Mouse (Mus musculus) midbrain, embryonic 11.5 days (tissue): Measurements from ENCODE around the gene Polr3h. TPM values are rescaled to one million over a fixed set of nuclear protein-coding genes. Genes with fewer than 3 reads are reported as not detected.

Experiments used
- ATAC-seq: fragments of 200-750 bp; cut with Nextera tagmentation; 2 replicates; pipeline ENCODE4 v1.8.0; 2017; ENCODE audit warnings: moderate TSS enrichment, moderate library complexity; ENCODE audit not compliant: low FRiP score
- DNase-seq: peaks from one replicate; pipeline ENCODE4 v3.0.0; 2015; ENCODE audit warnings: low spot score; ENCODE audit errors: missing footprints
- H3K27ac ChIP-seq: fragments of 300-500 bp; sonication (generic); 2 replicates; pipeline ENCODE4 v1.5.1; 2014; ENCODE audit warnings: low read depth, low read length
- H3K27me3 ChIP-seq: fragments of 300-500 bp; sonication (generic); 2 replicates; pipeline ENCODE4 v1.6.1; 2014; ENCODE audit warnings: mild to moderate bottlenecking, low read length, moderate library complexity, mixed read lengths; ENCODE audit not compliant: control insufficient read depth, insufficient read depth
- H3K36me3 ChIP-seq: fragments of 300-500 bp; sonication (generic); 2 replicates; pipeline ENCODE4 v1.6.1; 2014; ENCODE audit warnings: mild to moderate bottlenecking, low read length, moderate library complexity, mixed read lengths; ENCODE audit not compliant: control insufficient read depth, insufficient read depth
- H3K4me1 ChIP-seq: fragments of 300-500 bp; sonication (generic); 2 replicates; pipeline ENCODE4 v1.6.1; 2014; ENCODE audit warnings: low read length; ENCODE audit not compliant: control insufficient read depth, insufficient read depth
- H3K4me2 ChIP-seq: fragments of 300-500 bp; sonication (generic); 2 replicates; pipeline ENCODE4 v1.6.1; 2014; ENCODE audit warnings: mild to moderate bottlenecking, moderate library complexity
- H3K4me3 ChIP-seq: fragments of 300-500 bp; sonication (generic); 2 replicates; pipeline ENCODE4 v1.5.1; 2014; ENCODE audit warnings: low read depth, low read length
- H3K9ac ChIP-seq: fragments of 300-500 bp; sonication (generic); 2 replicates; pipeline ENCODE4 v1.6.1; 2014; ENCODE audit warnings: low read length
- H3K9me3 ChIP-seq: fragments of 300-500 bp; sonication (generic); 2 replicates; pipeline ENCODE4 v1.6.1; 2016; ENCODE audit warnings: low read length; ENCODE audit not compliant: control insufficient read depth
- WGBS: fragments of 180-500 bp; shearing (Covaris S2); extraction: QIAGEN DNeasy Blood & Tissue Kit; methylation state at CpG from one replicate; pipeline ENCODE4 v1.1.7; 2014; 5-methylcytosine and 5-hydroxymethylcytosine counted together
- polyA plus RNA-seq: library from polyadenylated mRNA; unstranded; fragments of >200 nt; fragmentation: Nextera tagmentation; extraction: Ambion mirVana; gene quantifications from 2 replicates; pipeline ENCODE4 v1.2.1, GENCODE M21; 2014

Polr3h gene
- polyA plus RNA-seq, 1 experiment from 2014 or later = 75.6 TPM

GRCm38 (mm10) chr15:81871604-81872261 is 54.3 kb downstream of the Polr3h start, which contains the start of gene Phf5a:
Gene Phf5a, minus strand, starts transcription at chr15:81871911.
- DNase-seq = peak; percentile 99
- Histone ChIP-seq H3K36me3 (peaks cover 23% of the 10 kb centered on the region), H3K27me3 (no peaks in the 10 kb centered on the region), H3K27ac (peak within 1 kb of the TSS; percentile 93), H3K4me1 (peaks cover 11% of the 10 kb centered on the region), H3K4me2 (peak within 1 kb of the TSS; percentile 82), H3K9me3 (no peaks in the 10 kb centered on the region), H3K4me3 (peak within 1 kb of the TSS; percentile 96), H3K9ac (peak within 1 kb of the TSS; percentile 89)
- peak; percentile 92 for ATAC-seq
- under 1% methylated on average over 30 of the region's 30 CpGs for WGBS

GRCm38 (mm10) chr15:81869985-81870384 is 56.1 kb downstream of the Polr3h start:
- no peak overlapping the region for H3K4me2 ChIP-seq
- no peaks in the 10 kb centered on the region for H3K9me3 ChIP-seq
- peaks cover 11% of the 10 kb centered on the region for H3K4me1 ChIP-seq
- no peak overlapping the region for H3K9ac ChIP-seq
- ATAC-seq (no peak), DNase-seq (no peak)
- 94% methylated on average over 5 of the region's 5 CpGs for WGBS
- H3K36me3 ChIP-seq = peaks cover 29% of the 10 kb centered on the region
- H3K4me3 ChIP-seq = no peak overlapping the region
- H3K27ac ChIP-seq = no peak overlapping the region
- H3K27me3 ChIP-seq = no peaks in the 10 kb centered on the region

GRCm38 (mm10) chr15:81864238-81864637 is 61.8 kb downstream of the Polr3h start:
- Histone ChIP-seq H3K9ac (no peak overlapping the region), H3K4me1 (no peaks in the 10 kb centered on the region), H3K4me3 (no peak overlapping the region), H3K4me2 (no peak overlapping the region), H3K27ac (no peak overlapping the region), H3K9me3 (no peaks in the 10 kb centered on the region), H3K27me3 (no peaks in the 10 kb centered on the region), H3K36me3 (peaks cover 21% of the 10 kb centered on the region)
- DNase-seq (no peak), ATAC-seq (no peak)
- 96% methylated on average over 7 of the region's 7 CpGs for whole genome bisulfite sequencing

- 48% methylated on average over 8 of the region's 8 CpGs for WGBS
- Histone ChIP-seq H3K9ac (no peak overlapping the region), H3K4me2 (no peak overlapping the region), H3K4me1 (peaks cover 14% of the 10 kb centered on the region), H3K36me3 (peaks cover 2% of the 10 kb centered on the region; the same call in 1 of the 2 replicates), H3K27me3 (no peaks in the 10 kb centered on the region), H3K9me3 (no peaks in the 10 kb centered on the region), H3K4me3 (no peak overlapping the region), H3K27ac (no peak overlapping the region)
- ATAC-seq = no peak
- DNase-seq = peak; percentile 72
Observed at GRCm38 (mm10) chr15:81860471-81861135, 65.4 kb downstream of the Polr3h start.

GRCm38 (mm10) chr15:81859330-81860255 is 66.4 kb downstream of the Polr3h start:
- H3K9me3 ChIP-seq = no peaks in the 10 kb centered on the region
- peak overlapping the region; percentile 84 for H3K9ac ChIP-seq
- H3K27ac ChIP-seq = peak overlapping the region; percentile 50
- H3K4me3 ChIP-seq = peak overlapping the region; percentile 63
- no peaks in the 10 kb centered on the region for H3K36me3 ChIP-seq
- peak; percentile 97 for DNase-seq
- peaks cover 18% of the 10 kb centered on the region for H3K4me1 ChIP-seq
- peak overlapping the region; percentile 62 for H3K4me2 ChIP-seq
- under 1% methylated on average over 39 of the region's 39 CpGs for WGBS
- peak; percentile 75 for ATAC-seq
- no peaks in the 10 kb centered on the region for H3K27me3 ChIP-seq

GRCm38 (mm10) chr15:81858517-81859329 is 67.3 kb downstream of the Polr3h start, which contains the start of gene Tob2:
Gene Tob2, minus strand, starts transcription at chr15:81858796.
- under 1% methylated on average over 44 of the region's 44 CpGs for WGBS
- Histone ChIP-seq H3K4me2 (peak within 1 kb of the TSS; percentile 62), H3K27ac (peak within 1 kb of the TSS; percentile 64), H3K9me3 (no peaks in the 10 kb centered on the region), H3K27me3 (no peaks in the 10 kb centered on the region), H3K4me1 (peaks cover 18% of the 10 kb centered on the region), H3K9ac (peak within 1 kb of the TSS; percentile 84), H3K36me3 (no peaks in the 10 kb centered on the region), H3K4me3 (peak within 1 kb of the TSS; percentile 63)
- ATAC-seq (0 out of 2 replicates have a peak, but pooled peaks have one; percentile 5), DNase-seq (peak; percentile 91)

- peak; percentile 47; the same call in 1 of the 2 replicates for ATAC-seq
- Histone ChIP-seq H3K4me2 (peak overlapping the region; percentile 62), H3K27ac (peak overlapping the region; percentile 64; the same call in 1 of the 2 replicates), H3K27me3 (no peaks in the 10 kb centered on the region), H3K4me1 (peaks cover 18% of the 10 kb centered on the region), H3K9me3 (no peaks in the 10 kb centered on the region), H3K9ac (peak overlapping the region; percentile 84), H3K36me3 (no peaks in the 10 kb centered on the region), H3K4me3 (peak overlapping the region; percentile 63)
- under 1% methylated on average over 23 of the region's 23 CpGs for WGBS
- DNase-seq = peak; percentile 99
Observed at GRCm38 (mm10) chr15:81858138-81858516, 67.9 kb downstream of the Polr3h start.

GRCm38 (mm10) chr15:81857724-81858116 is 68.3 kb downstream of the Polr3h start:
- Histone ChIP-seq H3K36me3 (no peaks in the 10 kb centered on the region), H3K4me3 (peak overlapping the region; percentile 63), H3K4me2 (peak overlapping the region; percentile 62), H3K9me3 (no peaks in the 10 kb centered on the region), H3K27ac (peak overlapping the region; percentile 64; the same call in 1 of the 2 replicates), H3K27me3 (no peaks in the 10 kb centered on the region), H3K4me1 (peaks cover 18% of the 10 kb centered on the region), H3K9ac (peak overlapping the region; percentile 84)
- ATAC-seq = peak; percentile 28; the same call in 1 of the 2 replicates
- no peak for DNase-seq
- WGBS = under 1% methylated on average over 33 of the region's 33 CpGs
